8 mouse cellular contexts compared by ENCODE assay signal in the genomic region with DNA sequence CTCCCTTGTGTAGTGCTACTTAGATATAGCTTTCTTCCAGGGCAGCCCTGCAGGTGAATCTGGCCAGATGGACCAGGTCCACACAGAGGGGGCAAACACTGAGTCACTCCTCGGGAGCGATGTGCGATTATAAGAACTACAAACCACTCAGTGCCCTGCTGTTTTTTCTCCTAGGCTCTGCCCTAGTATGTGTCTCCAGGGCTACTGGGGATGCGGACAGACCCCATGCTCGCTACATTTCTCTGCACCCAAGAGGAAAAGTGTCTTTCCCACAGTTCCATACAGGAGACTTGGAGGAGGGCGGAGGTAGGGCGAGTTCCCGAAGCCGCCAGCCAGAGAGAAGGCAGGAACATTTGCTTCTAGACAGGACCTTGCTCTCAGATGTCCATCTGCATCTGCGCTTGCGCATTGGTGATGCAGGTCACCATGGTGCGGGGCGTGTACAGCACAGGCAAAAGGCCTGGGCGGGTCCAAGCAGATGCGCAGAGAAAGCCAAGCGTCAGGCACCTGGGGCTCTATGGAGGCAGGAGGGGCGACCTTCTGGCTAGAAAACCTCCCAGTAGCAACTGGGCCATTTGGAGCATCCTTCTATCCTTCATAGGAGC. TPM values are rescaled to one million over a fixed set of nuclear protein-coding genes. Genes with fewer than 3 reads are reported as not detected.
DNase-seq lines count a peak whose midpoint lies in the region; ATAC-seq lines count a peak whose summit lies in the region.

No protein-coding gene starts in this region.

- H3K36me3 ChIP-seq in heart, embryonic 11.5 days (ENCODE audit: control insufficient read depth, insufficient read depth, low read length): no peaks in the 10 kb centered on the region

- intact Hi-C loops in left cerebral cortex, postnatal 25 days (cut with DNase I): loop anchor here (5.0 to 10.0 kb wide), 4 partner anchors 74 to 1672 kb away; a partner anchor contains a TSS

- WGBS in heart, embryonic 11.5 days (ENCODE audit: insufficient replicate concordance): under 1% methylated on average over 17 of the region's 17 CpGs

- no peaks in the 10 kb centered on the region for H3K9me3 ChIP-seq in heart, embryonic 11.5 days (replicated peaks; ENCODE audit: control insufficient read depth, low read length)

- no peak overlapping the region for H3K27ac ChIP-seq in heart, embryonic 11.5 days (ENCODE audit: low read depth, low read length)

- no peak overlapping the region for H3K9ac ChIP-seq in heart, embryonic 11.5 days (ENCODE audit: low read depth, low read length)

- ATAC-seq in heart, embryonic 11.5 days (replicated peaks; ENCODE audit: insufficient number of reproducible peaks, low FRiP score, low TSS enrichment): no peak

- DNase-seq in heart, adult 18-20 months: no peak
- DNase-seq in cerebellum, postnatal 10 days: peak; percentile 79 to 88
- peak; percentile 37 to 49 for DNase-seq in frontal cortex, postnatal 10 days (ENCODE audit: low spot score in 2 of 2)
- DNase-seq in left cerebral cortex, postnatal 25 days (ENCODE audit: low spot score in 2 of 2): peak; percentile 67 to 86
- DNase-seq in right cerebral cortex, adult 18-20 months: peak; percentile 81
- DNase-seq in thymus, postnatal 14 days: no peak
- DNase-seq in spleen, postnatal 14 days (ENCODE audit: low spot score in 2 of 2): no peak

- peak overlapping the region; percentile 60 for H3K4me2 ChIP-seq in heart, embryonic 11.5 days

- peaks cover 49% of the 10 kb centered on the region for H3K27me3 ChIP-seq in heart, embryonic 11.5 days (ENCODE audit: control insufficient read depth, insufficient read depth, low read length)

- peak overlapping the region; percentile 31 for H3K4me3 ChIP-seq in heart, embryonic 11.5 days (ENCODE audit: low read depth, low read length)

- 0 out of 2 replicates have a peak, but pooled peaks cover 2% of the 10 kb centered on the region for H3K4me1 ChIP-seq in heart, embryonic 11.5 days (ENCODE audit: control insufficient read depth, insufficient read depth, low read length)

RNA-seq across cellular contexts. Expression of a gene that starts 2.5 kb away (rescaled TPM):
- 0.11 and 0.35 TPM in 2 replicates for polyA plus RNA-seq in heart, embryonic 11.5 days (2014; fragmentation: Nextera tagmentation; extraction: Ambion mirVana)
- 1 to 10 TPM in 1 of 2 experiments, under 1 TPM in 1; 0.79 to 1.7 TPM for total RNA-seq in heart, adult 18-20 months (2021)
- 10 to 100 TPM; 28.5 to 34.1 TPM for total RNA-seq in left cerebral cortex, postnatal 25 days (2021)

Comparison
In these comparisons a context has a peak if more than half of its experiments do, and no peak if none do; other contexts are left out.
1. DNase-seq: peak in cerebellum, postnatal 10 days (2 of 2), frontal cortex, postnatal 10 days (2 of 2), left cerebral cortex, postnatal 25 days (2 of 2) and right cerebral cortex, adult 18-20 months (single experiment); none in heart, adult 18-20 months (0 of 2), thymus, postnatal 14 days (single experiment) and spleen, postnatal 14 days (0 of 2).
2. RNA of a gene that starts 2.5 kb away (total RNA-seq): 28.5 to 34.1 TPM in left cerebral cortex, postnatal 25 days; 0.79 to 1.7 TPM in heart, adult 18-20 months; every median in the first group is over 10 times any median in the second.